Mouse (Mus musculus): ENCODE data around the gene Fam216a. TPM values are rescaled to one million over a fixed set of nuclear protein-coding genes. Genes with fewer than 3 reads are reported as not detected.
"Not testable (repeated sequence)": the region's sequence is repeated elsewhere in the genome, so short reads cannot be mapped to it uniquely, and the experiment has no call there.

Gene Fam216a
- total RNA-seq, 2 experiments from 2014 or later, result 41.0 to 42.1 TPM

DNA sequence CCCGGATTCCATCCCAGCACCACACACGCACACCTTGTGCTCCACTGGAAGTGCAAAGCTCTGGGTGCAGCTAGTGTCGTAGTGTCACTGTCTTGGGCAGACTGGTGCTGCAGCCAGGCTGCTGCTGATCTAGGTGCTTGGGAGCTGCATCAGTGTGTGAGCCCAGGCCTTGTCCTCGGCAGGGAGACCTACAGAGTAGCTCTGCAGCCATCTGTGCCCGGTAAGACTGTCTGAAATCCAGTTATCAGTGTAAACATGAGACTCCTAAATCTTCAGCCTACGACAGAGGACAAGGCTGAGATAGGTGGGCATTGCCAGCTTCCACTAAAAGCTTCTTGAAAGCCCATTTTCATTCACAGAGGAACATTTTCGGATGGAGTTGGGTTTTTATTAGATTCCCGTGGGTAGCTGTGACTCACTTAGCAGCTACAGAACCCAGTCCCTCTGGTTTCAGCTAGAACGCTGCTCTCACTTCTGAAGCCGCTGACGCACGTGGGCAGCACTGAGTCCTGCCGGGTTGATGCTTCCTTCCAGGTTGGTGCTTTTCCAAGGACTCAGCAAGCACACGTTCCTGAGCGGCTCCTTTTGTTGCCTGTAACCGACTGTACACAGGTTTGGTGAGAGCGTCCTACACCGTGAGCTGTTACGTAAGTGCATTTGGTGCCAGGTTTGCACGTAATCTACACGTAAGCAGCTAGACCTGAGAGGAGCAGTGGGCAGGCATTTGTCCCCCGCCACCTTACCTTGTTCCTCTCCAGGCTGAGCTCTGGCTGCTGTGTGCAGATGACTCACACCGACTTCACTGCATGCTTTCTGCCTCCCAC, 47.3 kb downstream of the Fam216a start:
- ATAC-seq (replicated peaks; ENCODE audit: poor library complexity), result no peak

GRCm38 (mm10) chr5:122323523-122323922, 48.6 kb downstream of the Fam216a start:
- no peak for ATAC-seq (replicated peaks; ENCODE audit: poor library complexity)

DNA sequence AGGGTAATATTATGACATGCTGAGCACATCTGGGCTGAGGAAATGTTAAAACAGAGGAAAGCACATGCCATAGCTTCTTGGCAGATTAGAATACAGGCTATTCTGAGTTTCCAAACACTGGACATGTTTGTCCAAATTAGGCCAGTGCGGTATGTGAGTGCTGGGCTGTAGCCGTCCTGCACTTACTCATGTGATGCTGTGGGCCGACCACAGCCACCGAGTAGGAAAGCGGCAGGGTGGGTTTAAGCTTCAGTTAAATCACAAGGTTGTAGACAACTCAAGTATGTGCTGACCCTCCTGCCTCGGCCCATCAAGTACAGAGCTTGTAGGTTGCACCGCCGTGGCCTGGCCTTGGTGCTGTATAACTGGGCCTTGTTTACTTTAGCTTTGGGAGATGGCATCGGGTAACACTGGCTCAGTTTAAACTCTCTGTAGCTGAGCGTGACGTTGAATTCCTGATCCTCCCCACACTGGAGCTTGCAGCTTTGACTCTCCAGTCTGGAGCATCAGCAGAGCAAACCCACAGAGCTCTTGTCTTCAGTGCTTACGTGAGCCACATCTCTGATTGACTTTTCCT, 51.9 kb downstream of the Fam216a start:
- no peak for ATAC-seq (replicated peaks; ENCODE audit: poor library complexity)

- no peak for ATAC-seq (replicated peaks; ENCODE audit: poor library complexity)
Measured at GRCm38 (mm10) chr5:122319474-122320204, 52.5 kb downstream of the Fam216a start.

GRCm38 (mm10) chr5:122318976-122319375, 53.2 kb downstream of the Fam216a start:
- ATAC-seq (replicated peaks; ENCODE audit: poor library complexity), result not testable (repeated sequence)

DNA sequence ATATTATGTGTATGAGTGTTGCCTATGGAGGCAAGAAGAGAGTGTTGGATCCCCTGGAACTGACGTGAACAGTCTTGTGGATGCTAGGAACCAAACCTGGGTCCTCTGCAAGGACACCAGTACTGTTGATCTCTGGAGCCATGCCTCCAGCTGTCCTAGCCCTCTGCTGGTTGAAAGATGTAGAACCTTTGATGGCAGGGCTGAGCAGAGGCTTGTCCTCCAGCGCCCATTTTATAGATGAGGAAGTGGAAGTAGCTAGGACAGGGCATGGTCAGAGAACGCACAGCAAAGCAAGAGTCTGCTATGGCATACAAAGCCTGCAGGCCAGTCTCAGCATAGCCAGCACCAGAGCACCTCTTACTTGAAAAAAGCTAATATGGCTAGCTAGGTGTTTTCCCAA, 54.1 kb downstream of the Fam216a start:
- ATAC-seq (replicated peaks; ENCODE audit: poor library complexity), result peak; percentile 70

- ATAC-seq (replicated peaks; ENCODE audit: poor library complexity), result no peak
Measured at GRCm38 (mm10) chr5:122317329-122318045, 54.7 kb downstream of the Fam216a start.

DNA sequence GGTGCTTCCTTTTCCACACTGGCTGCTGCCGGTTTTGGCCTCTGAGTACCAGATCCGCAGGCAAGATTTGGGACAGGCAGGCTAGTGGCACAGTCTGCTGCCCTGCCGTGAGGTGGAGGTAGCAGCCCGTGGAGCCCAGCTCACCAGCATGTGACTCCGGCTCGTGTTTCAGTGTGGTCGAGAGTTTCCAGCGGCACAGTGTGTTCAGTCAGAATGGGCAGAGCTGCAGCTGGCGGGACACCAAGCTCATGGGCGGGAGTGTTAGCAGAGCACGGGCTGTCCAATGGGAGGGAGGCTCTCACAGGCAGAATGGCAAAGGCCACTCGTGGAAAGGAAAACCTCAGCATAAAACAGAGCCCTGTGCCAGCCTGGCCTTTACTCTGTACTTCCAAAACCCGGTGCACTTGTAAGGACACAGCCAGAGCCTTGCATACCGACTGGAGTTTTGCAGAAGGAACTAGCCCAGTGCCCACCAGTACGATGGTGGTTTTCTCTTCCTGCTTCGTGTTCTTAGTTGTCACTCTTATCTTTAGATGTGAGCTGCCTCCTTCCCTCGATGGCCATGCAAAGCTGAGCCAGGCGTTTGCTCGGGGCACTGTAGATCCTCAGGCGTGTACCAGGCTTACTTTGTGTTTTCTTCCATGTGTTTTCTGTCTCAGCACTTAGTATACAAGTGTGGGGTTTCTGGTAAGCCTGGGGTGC, 57.0 kb downstream of the Fam216a start:
- ATAC-seq (replicated peaks; ENCODE audit: poor library complexity), result peak; percentile 78

Other genes starting within 250 kb of the Fam216a start
- gene Ccdc63, start 231.5 kb downstream of the Fam216a start, total RNA-seq (2015), result 0.51 and 0.52 TPM in 2 replicates
- 1.5 and 3.5 TPM in 2 replicates for gene Ccdc63, start 231.5 kb downstream of the Fam216a start, total RNA-seq (2017)
- 431 and 436 TPM in 2 replicates for gene Ppp1cc, start 214.1 kb downstream of the Fam216a start, total RNA-seq (2015)
- 207 and 219 TPM in 2 replicates for gene Ppp1cc, start 214.1 kb downstream of the Fam216a start, total RNA-seq (2017)
- 44.0 and 65.8 TPM in 2 replicates for gene Hvcn1, start 165.6 kb downstream of the Fam216a start, total RNA-seq (2015)
- gene Hvcn1, start 165.6 kb downstream of the Fam216a start, total RNA-seq (2017), result 56.6 and 72.3 TPM in 2 replicates
- gene Tctn1, start 107.9 kb downstream of the Fam216a start, total RNA-seq (2015), result 5.1 and 6.5 TPM in 2 replicates
- gene Tctn1, start 107.9 kb downstream of the Fam216a start, total RNA-seq (2017), result 3.7 and 5.1 TPM in 2 replicates
- gene Pptc7, start 88.0 kb downstream of the Fam216a start, total RNA-seq (2015), result 13.5 and 13.9 TPM in 2 replicates
- 13.7 and 16.7 TPM in 2 replicates for gene Pptc7, start 88.0 kb downstream of the Fam216a start, total RNA-seq (2017)
- gene Rad9b, start 18.1 kb downstream of the Fam216a start, total RNA-seq (2015), result 4.3 and 4.4 TPM in 2 replicates
- 4.8 and 7.5 TPM in 2 replicates for gene Rad9b, start 18.1 kb downstream of the Fam216a start, total RNA-seq (2017)
- 129 and 137 TPM in 2 replicates for gene Vps29, start 18.0 kb downstream of the Fam216a start, total RNA-seq (2015)
- 93.9 and 96.9 TPM in 2 replicates for gene Vps29, start 18.0 kb downstream of the Fam216a start, total RNA-seq (2017)
- gene Gpn3, start 488 bp downstream of the Fam216a start, total RNA-seq (2015), result 50.4 and 61.9 TPM in 2 replicates
- 45.8 and 47.5 TPM in 2 replicates for gene Gpn3, start 488 bp downstream of the Fam216a start, total RNA-seq (2017)
- 285 TPM in 2 replicates for gene Arpc3, start 19.5 kb upstream of the Fam216a start, total RNA-seq (2015)
- 1,035 and 1,085 TPM in 2 replicates for gene Arpc3, start 19.5 kb upstream of the Fam216a start, total RNA-seq (2017)
- gene Anapc7, start 49.3 kb upstream of the Fam216a start, total RNA-seq (2015), result 16.5 and 18.2 TPM in 2 replicates
- gene Anapc7, start 49.3 kb upstream of the Fam216a start, total RNA-seq (2017), result 23.0 and 31.8 TPM in 2 replicates
- gene Atp2a2, start 129.9 kb upstream of the Fam216a start, total RNA-seq (2015), result 72.8 and 78.3 TPM in 2 replicates
- 98.4 and 99.1 TPM in 2 replicates for gene Atp2a2, start 129.9 kb upstream of the Fam216a start, total RNA-seq (2017)
- gene Ift81, start 242.2 kb upstream of the Fam216a start, total RNA-seq (2015), result 2.7 and 4.5 TPM in 2 replicates
- 1.8 and 6.0 TPM in 2 replicates for gene Ift81, start 242.2 kb upstream of the Fam216a start, total RNA-seq (2017)

All from megakaryocyte progenitor cell, adult 5-6 weeks (primary cell).